Mouse (Mus musculus): ENCODE data around the gene H6pd. TPM values are rescaled to one million over a fixed set of nuclear protein-coding genes. Genes with fewer than 3 reads are reported as not detected.

The H6pd gene
- total and polyA plus RNA-seq, 3 experiments, result 17.7 to 38.5 (median 25.1) TPM

- in situ Hi-C loops (cut with MboI; ENCODE audit: low pct_ligation_motif_present, low pct_unique_long_range_greater_than_20kb, low sequenced_read_pairs), result no loop called here
- no peaks in the 10 kb centered on the region for H3K27me3 ChIP-seq (replicated peaks)
- no peak overlapping the region for H3K27ac ChIP-seq (ENCODE audit: insufficient read depth, low read depth)
- H3K9me3 ChIP-seq (replicated peaks; ENCODE audit: low read length), result no peaks in the 10 kb centered on the region
- dilution Hi-C loops (cut with MboI; ENCODE audit: extremely low pct_ligation_motif_present, extremely low pct_unique_long_range_greater_than_20kb, low sequenced_read_pairs), result no loop called here
- no peak overlapping the region for H3K4me3 ChIP-seq (replicated peaks in 1 of 3; ENCODE audit: low read depth in 2 of 3, low read length in 2 of 3, poor library complexity in 1 of 3)
- no peak overlapping the region for H3K4me2 ChIP-seq (ENCODE audit: insufficient read depth, low read depth, poor library complexity, severe bottlenecking)
- H3K36me3 ChIP-seq (replicated peaks in 1 of 2; ENCODE audit: control insufficient read depth in 1 of 2, insufficient read depth in 1 of 2, low read length in 1 of 2), result no peaks in the 10 kb centered on the region
- no peak overlapping the region for H3K9ac ChIP-seq (ENCODE audit: insufficient read depth, low read depth)
- TF ChIP-seq GABPA (IDR thresholded peaks at IDR 0.05; ENCODE audit: insufficient replicate concordance, low read depth, low read length) (no peak), IRF4 (IDR thresholded peaks at IDR 0.05; ENCODE audit: low read depth, low read length) (no peak), HCFC1 (IDR thresholded peaks at IDR 0.05; ENCODE audit: low read depth, low read length) (no peak), ZNF384 (IDR thresholded peaks at IDR 0.05; ENCODE audit: low read depth, low read length) (no peak), UBTF (IDR thresholded peaks at IDR 0.05; ENCODE audit: low read depth, low read length) (no peak), MAX (IDR thresholded peaks at IDR 0.05; ENCODE audit: low read length) (no peak), JUND (conservative IDR thresholded peaks at IDR 0.05; ENCODE audit: low read depth, low read length) (no peak), TCF12 (IDR thresholded peaks at IDR 0.05; ENCODE audit: low read depth, low read length) (no peak), ZMIZ1 (IDR thresholded peaks at IDR 0.05; ENCODE audit: low read depth, low read length) (no peak), CHD1 (IDR thresholded peaks at IDR 0.05; ENCODE audit: low read depth, low read length) (no peak), KAT2A (IDR thresholded peaks at IDR 0.05; ENCODE audit: insufficient replicate concordance, low read length) (no peak), E2F4 (IDR thresholded peaks at IDR 0.05; ENCODE audit: insufficient replicate concordance, low read depth, low read length) (no peak), SIN3A (IDR thresholded peaks at IDR 0.05; ENCODE audit: low read length) (no peak), PAX5 (IDR thresholded peaks at IDR 0.05; ENCODE audit: low read length) (no peak), EP300 (IDR thresholded peaks at IDR 0.05; ENCODE audit: low read length) (no peak)
- H3K79me2 ChIP-seq (replicated peaks; ENCODE audit: control insufficient read depth, extremely low read depth, insufficient read depth, poor library complexity, severe bottlenecking), result no peaks in the 10 kb centered on the region
- no peak for DNase-seq (ENCODE audit: extremely low read depth)
- peaks cover 8 to 29% of the 10 kb centered on the region in 2 experiments for H3K4me1 ChIP-seq (ENCODE audit: control insufficient read depth in 1 of 2, insufficient read depth in 2 of 2)
Measured at GRCm38 (mm10) chr4:150014378-150015091, 5.7 kb upstream of the H6pd start.

- Histone ChIP-seq H3K9ac (ENCODE audit: insufficient read depth, low read depth) (no peak overlapping the region), H3K27me3 (replicated peaks) (no peaks in the 10 kb centered on the region), H3K36me3 (replicated peaks in 1 of 2; ENCODE audit: control insufficient read depth in 1 of 2, insufficient read depth in 1 of 2, low read length in 1 of 2) (no peaks in the 10 kb centered on the region), H3K4me3 (replicated peaks in 1 of 3; ENCODE audit: low read depth in 2 of 3, low read length in 2 of 3, poor library complexity in 1 of 3) (no peak overlapping the region), H3K79me2 (replicated peaks; ENCODE audit: control insufficient read depth, extremely low read depth, insufficient read depth, poor library complexity, severe bottlenecking) (no peaks in the 10 kb centered on the region), H3K4me1 (ENCODE audit: control insufficient read depth in 1 of 2, insufficient read depth in 2 of 2) (peaks cover 11 to 35% of the 10 kb centered on the region in 2 experiments), H3K9me3 (replicated peaks; ENCODE audit: low read length) (no peaks in the 10 kb centered on the region), H3K27ac (ENCODE audit: insufficient read depth, low read depth) (no peak overlapping the region), H3K4me2 (ENCODE audit: insufficient read depth, low read depth, poor library complexity, severe bottlenecking) (no peak overlapping the region)
- in situ Hi-C loops (cut with MboI; ENCODE audit: low pct_ligation_motif_present, low pct_unique_long_range_greater_than_20kb, low sequenced_read_pairs), result no loop called here
- TF ChIP-seq POLR2AphosphoS2 (IDR thresholded peaks at IDR 0.05; ENCODE audit: low read depth, low read length) (no peak), ELF1 (IDR thresholded peaks at IDR 0.05; ENCODE audit: low read depth, low read length) (no peak)
- dilution Hi-C loops (cut with MboI; ENCODE audit: extremely low pct_ligation_motif_present, extremely low pct_unique_long_range_greater_than_20kb, low sequenced_read_pairs), result no loop called here
- DNase-seq (ENCODE audit: extremely low read depth), result no peak
Measured at GRCm38 (mm10) chr4:150013805-150014204, 5.0 kb upstream of the H6pd start.

Measured in CH12.LX (cell line).